Mouse (Mus musculus) heart, embryonic 10.5 days (tissue): ENCODE results near the gene Gm20388. TPM values are rescaled to one million over a fixed set of nuclear protein-coding genes. Genes with fewer than 3 reads are reported as not detected.
"Not testable (repeated sequence)": the region's sequence is repeated elsewhere in the genome, so short reads cannot be mapped to it uniquely, and the experiment has no call there.

ENCODE experiments used
- DNase-seq: peaks from one replicate; pipeline ENCODE4 v3.0.0-alpha.2; 2017; ENCODE audit warnings: low spot score
- H3K27ac ChIP-seq: fragments of 300-500 bp; sonication (generic); 2 replicates; pipeline ENCODE4 v1.5.1; 2016; ENCODE audit warnings: mild to moderate bottlenecking
- H3K27me3 ChIP-seq: fragments of 300-500 bp; sonication (generic); 2 replicates; pipeline ENCODE4 v1.6.1; 2016; ENCODE audit warnings: mild to moderate bottlenecking; ENCODE audit not compliant: poor library complexity, insufficient read depth, severe bottlenecking
- H3K36me3 ChIP-seq: fragments of 300-500 bp; sonication (generic); 2 replicates; pipeline ENCODE4 v1.6.1; 2016; ENCODE audit warnings: mild to moderate bottlenecking, moderate library complexity
- H3K4me1 ChIP-seq: fragments of 300-500 bp; sonication (generic); 2 replicates; pipeline ENCODE4 v1.6.1; 2016; ENCODE audit warnings: mild to moderate bottlenecking
- H3K4me3 ChIP-seq: fragments of 300-500 bp; sonication (generic); 2 replicates; pipeline ENCODE4 v1.5.1; 2016; ENCODE audit warnings: mild to moderate bottlenecking, moderate library complexity
- H3K9me3 ChIP-seq: fragments of 300-500 bp; sonication (generic); 2 replicates; pipeline ENCODE4 v1.6.1; 2016; ENCODE audit warnings: mild to moderate bottlenecking, moderate library complexity
- WGBS: fragments of 180-500 bp; shearing (Covaris S2); methylation state at CpG from one replicate; pipeline ENCODE4 v1.1.7; 2016; 5-methylcytosine and 5-hydroxymethylcytosine counted together
- polyA plus RNA-seq: library from polyadenylated mRNA; unstranded; fragments of >200 nt; fragmentation: Nextera tagmentation; extraction: Ambion mirVana; gene quantifications from 2 replicates; pipeline ENCODE4 v1.2.1, GENCODE M21; 2016

The Gm20388 gene
- polyA plus RNA-seq, 1 experiment from 2014 or later = 4.5 TPM

DNA sequence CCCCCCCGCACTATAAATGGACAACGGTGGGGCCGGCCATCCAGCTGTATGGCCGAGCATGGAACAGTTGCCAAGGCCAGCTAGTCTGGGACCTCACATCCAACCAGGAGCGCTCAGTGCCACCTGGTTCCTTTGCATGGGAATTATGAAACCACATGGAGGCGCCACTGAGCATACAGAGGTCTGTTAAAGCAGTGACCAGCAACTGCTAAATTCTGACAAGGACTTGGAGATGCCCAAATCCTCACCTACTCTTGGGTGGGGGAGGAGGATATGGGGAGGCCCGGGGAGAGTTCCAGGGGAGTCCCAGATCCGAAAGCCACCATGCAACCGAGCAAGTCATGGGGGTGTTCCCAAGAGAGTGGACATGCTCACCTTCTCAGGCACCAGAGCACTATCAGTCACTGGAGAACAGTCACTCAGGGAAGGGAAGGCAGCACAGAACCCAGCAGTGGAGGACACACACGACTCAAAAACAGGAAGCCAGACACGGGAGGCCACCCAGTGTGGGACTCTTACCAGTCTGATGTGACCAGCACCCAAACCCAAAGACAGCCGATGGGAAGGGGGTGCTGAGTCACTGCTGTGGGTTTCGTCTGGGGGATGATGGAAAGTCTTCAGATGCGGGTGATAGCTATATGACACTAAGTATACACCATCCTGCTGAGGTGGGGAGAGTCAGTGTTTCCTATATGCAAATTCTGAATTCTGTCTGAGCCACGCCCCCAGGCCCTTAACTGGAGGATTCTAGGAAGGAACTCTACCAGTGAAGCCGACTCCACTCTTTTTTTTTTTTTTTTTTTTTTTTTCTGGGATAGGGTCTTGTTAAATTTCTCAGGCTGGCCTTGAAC lies 422.0 kb downstream of the Gm20388 start:
- H3K4me1 ChIP-seq = peaks cover 83% of the 10 kb centered on the region
- no peaks in the 10 kb centered on the region for H3K36me3 ChIP-seq
- H3K27me3 ChIP-seq = 0 out of 2 replicates have a peak, but pooled peaks cover 5% of the 10 kb centered on the region
- DNase-seq = no peak
- peak overlapping the region; percentile 47; the same call in 1 of the 2 replicates for H3K27ac ChIP-seq
- H3K9me3 ChIP-seq = no peaks in the 10 kb centered on the region
- 68% methylated on average over 16 of the region's 16 CpGs for WGBS
- H3K4me3 ChIP-seq = no peak overlapping the region

- H3K27me3 ChIP-seq = 0 out of 2 replicates have a peak, but pooled peaks cover 5% of the 10 kb centered on the region
- peaks cover 82% of the 10 kb centered on the region for H3K4me1 ChIP-seq
- H3K4me3 ChIP-seq = no peak overlapping the region
- H3K27ac ChIP-seq = no peak overlapping the region
- WGBS = 79% methylated on average over 4 of the region's 4 CpGs
- no peaks in the 10 kb centered on the region for H3K9me3 ChIP-seq
- no peak for DNase-seq
- H3K36me3 ChIP-seq = peaks cover under 1% of the 10 kb centered on the region; the same call in 1 of the 2 replicates
Observed at GRCm38 (mm10) chr8:120333681-120334080, 423.0 kb downstream of the Gm20388 start.

- WGBS = 70% methylated on average over 3 of the region's 3 CpGs
- not testable (repeated sequence) for H3K27me3 ChIP-seq, H3K4me3 ChIP-seq, H3K9me3 ChIP-seq, DNase-seq, H3K36me3 ChIP-seq
- H3K4me1 ChIP-seq = peaks cover 78% of the 10 kb centered on the region
- peak overlapping the region; percentile 82 for H3K27ac ChIP-seq
Observed at GRCm38 (mm10) chr8:120334261-120334660, 423.6 kb downstream of the Gm20388 start.

- no peak overlapping the region for H3K4me3 ChIP-seq
- no peak for DNase-seq
- H3K9me3 ChIP-seq = no peaks in the 10 kb centered on the region
- WGBS = 21% methylated on average over 5 of the region's 5 CpGs
- peak overlapping the region; percentile 82 for H3K27ac ChIP-seq
- peaks cover 78% of the 10 kb centered on the region for H3K4me1 ChIP-seq
- H3K36me3 ChIP-seq = peaks cover 5% of the 10 kb centered on the region; the same call in 1 of the 2 replicates
- H3K27me3 ChIP-seq = 0 out of 2 replicates have a peak, but pooled peaks cover 1% of the 10 kb centered on the region
Observed at GRCm38 (mm10) chr8:120334878-120335261, 424.2 kb downstream of the Gm20388 start.

- H3K4me1 ChIP-seq = peaks cover 82% of the 10 kb centered on the region
Observed at GRCm38 (mm10) chr8:120335262-120336086, 424.8 kb downstream of the Gm20388 start.

GRCm38 (mm10) chr8:120336087-120336380 lies 425.4 kb downstream of the Gm20388 start:
- Histone ChIP-seq H3K9me3 (no peaks in the 10 kb centered on the region), H3K4me3 (peak overlapping the region; percentile 40), H3K27me3 (no peaks in the 10 kb centered on the region), H3K27ac (peak overlapping the region; percentile 82), H3K4me1 (peaks cover 82% of the 10 kb centered on the region), H3K36me3 (peaks cover 5% of the 10 kb centered on the region; the same call in 1 of the 2 replicates)
- no peak for DNase-seq
- 1% methylated on average over 9 of the region's 9 CpGs for WGBS

More at GRCm38 (mm10) chr8:120335262-120336086, 424.8 kb downstream of the Gm20388 start:
- no peak for DNase-seq
- Histone ChIP-seq H3K4me3 (peak overlapping the region; percentile 40), H3K27ac (peak overlapping the region; percentile 82), H3K27me3 (no peaks in the 10 kb centered on the region), H3K9me3 (no peaks in the 10 kb centered on the region), H3K36me3 (peaks cover 5% of the 10 kb centered on the region; the same call in 1 of the 2 replicates)
- whole genome bisulfite sequencing = 7% methylated on average over 17 of the region's 17 CpGs

- WGBS = 47% methylated on average over 5 of the region's 5 CpGs
- peaks cover 5% of the 10 kb centered on the region; the same call in 1 of the 2 replicates for H3K36me3 ChIP-seq
- H3K9me3 ChIP-seq = no peaks in the 10 kb centered on the region
- H3K27me3 ChIP-seq = no peaks in the 10 kb centered on the region
- H3K4me1 ChIP-seq = peaks cover 81% of the 10 kb centered on the region
- no peak for DNase-seq
- peak overlapping the region; percentile 44; the same call in 1 of the 2 replicates for H3K27ac ChIP-seq
- H3K4me3 ChIP-seq = no peak overlapping the region
Observed at GRCm38 (mm10) chr8:120336909-120337555, 426.4 kb downstream of the Gm20388 start.

DNA sequence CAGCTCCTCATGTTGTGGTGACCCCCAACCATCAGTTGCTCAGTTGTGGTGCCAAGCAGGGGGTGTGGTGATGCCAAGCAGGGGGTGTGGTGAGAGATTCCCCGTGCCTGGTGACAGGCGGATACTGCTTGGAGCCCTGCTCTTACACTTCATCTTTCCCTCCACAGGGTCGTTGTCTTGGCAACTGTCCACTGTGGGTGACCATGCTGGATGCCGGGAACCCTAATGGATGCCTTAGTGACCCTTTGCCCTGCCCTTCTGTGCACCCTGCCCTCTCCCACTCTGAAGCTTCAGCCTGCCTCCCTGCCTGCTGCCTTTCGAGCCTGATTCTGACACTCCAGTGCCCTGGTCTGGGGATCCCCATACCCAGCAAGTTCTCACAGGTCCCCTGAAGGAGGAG lies 427.0 kb downstream of the Gm20388 start:
- H3K27ac ChIP-seq = 0 out of 2 replicates have a peak overlapping the region, but pooled peaks have one; percentile 2
- peaks cover 5% of the 10 kb centered on the region; the same call in 1 of the 2 replicates for H3K36me3 ChIP-seq
- WGBS = 67% methylated on average over 5 of the region's 5 CpGs
- no peak overlapping the region for H3K4me3 ChIP-seq
- H3K4me1 ChIP-seq = peaks cover 81% of the 10 kb centered on the region
- no peaks in the 10 kb centered on the region for H3K9me3 ChIP-seq
- DNase-seq = no peak
- no peaks in the 10 kb centered on the region for H3K27me3 ChIP-seq

GRCm38 (mm10) chr8:120338678-120339077 lies 428.0 kb downstream of the Gm20388 start:
- Histone ChIP-seq H3K27me3 (no peaks in the 10 kb centered on the region), H3K4me3 (no peak overlapping the region), H3K36me3 (peaks cover 5% of the 10 kb centered on the region; the same call in 1 of the 2 replicates), H3K27ac (no peak overlapping the region), H3K9me3 (no peaks in the 10 kb centered on the region), H3K4me1 (peaks cover 86% of the 10 kb centered on the region)
- DNase-seq = no peak
- 88% methylated on average over 7 of the region's 7 CpGs for WGBS

- Histone ChIP-seq H3K27me3 (no peaks in the 10 kb centered on the region), H3K4me3 (no peak overlapping the region), H3K27ac (peak overlapping the region; percentile 52; the same call in 1 of the 2 replicates), H3K36me3 (peaks cover 5% of the 10 kb centered on the region; the same call in 1 of the 2 replicates), H3K9me3 (no peaks in the 10 kb centered on the region), H3K4me1 (peaks cover 88% of the 10 kb centered on the region)
- DNase-seq = no peak
- WGBS = 49% methylated on average over 6 of the region's 8 CpGs
Observed at GRCm38 (mm10) chr8:120339743-120340142, 429.1 kb downstream of the Gm20388 start.

- Histone ChIP-seq H3K4me1 (peaks cover 84% of the 10 kb centered on the region), H3K4me3 (no peak overlapping the region), H3K9me3 (no peaks in the 10 kb centered on the region), H3K27me3 (no peaks in the 10 kb centered on the region), H3K36me3 (peaks cover 5% of the 10 kb centered on the region; the same call in 1 of the 2 replicates), H3K27ac (0 out of 2 replicates have a peak overlapping the region, but pooled peaks have one; percentile 22)
- no peak for DNase-seq
- WGBS = 78% methylated on average over 10 of the region's 10 CpGs
Observed at GRCm38 (mm10) chr8:120341124-120341523, 430.5 kb downstream of the Gm20388 start.

- WGBS = 75% methylated on average over 7 of the region's 7 CpGs
- no peaks in the 10 kb centered on the region for H3K9me3 ChIP-seq
- no peak overlapping the region for H3K4me3 ChIP-seq
- peaks cover 86% of the 10 kb centered on the region for H3K4me1 ChIP-seq
- peaks cover 11% of the 10 kb centered on the region; the same call in 1 of the 2 replicates for H3K27me3 ChIP-seq
- H3K36me3 ChIP-seq = peaks cover 5% of the 10 kb centered on the region; the same call in 1 of the 2 replicates
- no peak overlapping the region for H3K27ac ChIP-seq
- DNase-seq = no peak
Observed at GRCm38 (mm10) chr8:120342847-120343548, 432.4 kb downstream of the Gm20388 start.
